Mouse (Mus musculus) hindbrain, embryonic 12.5 days (tissue): ENCODE measurements around the gene Grb14. TPM values are rescaled to one million over a fixed set of nuclear protein-coding genes. Genes with fewer than 3 reads are reported as not detected.

ENCODE experiments used
- ATAC-seq: fragments of 200-750 bp; cut with Nextera tagmentation; 2 replicates; pipeline ENCODE4 v1.8.0; 2017; ENCODE audit warnings: moderate TSS enrichment; ENCODE audit not compliant: low FRiP score
- H3K27ac ChIP-seq: fragments of 300-500 bp; sonication (generic); 2 replicates; pipeline ENCODE4 v1.5.1; 2016; ENCODE audit warnings: mild to moderate bottlenecking
- H3K27me3 ChIP-seq: fragments of 300-500 bp; sonication (generic); 2 replicates; pipeline ENCODE4 v1.6.1; 2016; ENCODE audit warnings: mild to moderate bottlenecking
- H3K36me3 ChIP-seq: fragments of 300-500 bp; sonication (generic); 2 replicates; pipeline ENCODE4 v1.6.1; 2016; ENCODE audit warnings: mild to moderate bottlenecking
- H3K4me1 ChIP-seq: fragments of 300-500 bp; sonication (generic); 2 replicates; pipeline ENCODE4 v1.6.1; 2016
- H3K4me2 ChIP-seq: fragments of 300-500 bp; sonication (generic); replicated peaks from 2 replicates; pipeline ENCODE4 v1.6.1; 2016; ENCODE audit warnings: mild to moderate bottlenecking
- H3K4me3 ChIP-seq: fragments of 300-500 bp; sonication (generic); 2 replicates; pipeline ENCODE4 v1.5.1; 2016; ENCODE audit warnings: mild to moderate bottlenecking
- H3K9ac ChIP-seq: fragments of 300-500 bp; sonication (generic); 2 replicates; pipeline ENCODE4 v1.6.1; 2016; ENCODE audit warnings: mild to moderate bottlenecking, moderate library complexity
- H3K9me3 ChIP-seq: fragments of 300-500 bp; sonication (generic); replicated peaks from 2 replicates; pipeline ENCODE4 v1.6.1; 2016; ENCODE audit warnings: mild to moderate bottlenecking
- WGBS: fragments of 180-500 bp; shearing (Covaris S2); methylation state at CpG from one replicate; pipeline ENCODE4 v1.1.7; 2016; 5-methylcytosine and 5-hydroxymethylcytosine counted together
- polyA plus RNA-seq: library from polyadenylated mRNA; unstranded; fragments of >200 nt; fragmentation: Nextera tagmentation; extraction: Ambion mirVana; gene quantifications from 2 replicates; pipeline ENCODE4 v1.2.1, GENCODE M21; 2016

Grb14 gene
- polyA plus RNA-seq, 1 experiment from 2014 or later = 11.7 TPM

- H3K4me2 ChIP-seq = no peak overlapping the region
- WGBS = 50% methylated on average over 5 of the region's 5 CpGs
Observed at GRCm38 (mm10) chr2:64920879-64921278, 103.9 kb downstream of the Grb14 start.

DNA sequence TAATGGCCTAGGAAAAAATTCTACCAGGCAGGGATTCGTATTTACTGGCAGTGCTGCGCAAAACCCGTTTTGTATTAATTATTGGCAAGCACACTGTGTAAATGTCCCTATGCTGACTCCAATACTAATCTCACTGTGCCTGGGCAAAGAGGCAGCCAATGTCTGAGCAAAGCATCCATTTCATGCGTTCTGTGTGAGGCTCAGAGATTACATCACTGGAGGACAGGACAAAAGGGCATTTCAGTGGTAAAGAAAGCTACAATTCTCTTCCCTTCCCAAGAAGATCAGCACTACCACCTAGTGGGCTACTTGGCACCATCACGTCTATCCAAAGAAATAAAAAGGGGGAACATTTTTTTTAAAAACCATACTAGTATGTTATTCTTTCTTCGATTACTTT, 109.3 kb downstream of the Grb14 start:
- no peaks in the 10 kb centered on the region for H3K4me1 ChIP-seq
- H3K9ac ChIP-seq = no peak overlapping the region
- H3K4me3 ChIP-seq = no peak overlapping the region
- 57% methylated on average over 6 of the region's 6 CpGs for WGBS
- H3K27me3 ChIP-seq = no peaks in the 10 kb centered on the region
- H3K4me2 ChIP-seq = no peak overlapping the region
- H3K27ac ChIP-seq = no peak overlapping the region
- H3K9me3 ChIP-seq = no peaks in the 10 kb centered on the region
- H3K36me3 ChIP-seq = no peaks in the 10 kb centered on the region
- ATAC-seq = peak; percentile 80

More at GRCm38 (mm10) chr2:64920879-64921278, 103.9 kb downstream of the Grb14 start:
- Histone ChIP-seq H3K27ac (no peak overlapping the region), H3K9ac (no peak overlapping the region), H3K27me3 (no peaks in the 10 kb centered on the region), H3K4me3 (no peak overlapping the region), H3K36me3 (no peaks in the 10 kb centered on the region), H3K4me1 (no peaks in the 10 kb centered on the region), H3K9me3 (no peaks in the 10 kb centered on the region)
- no peak for ATAC-seq

GRCm38 (mm10) chr2:64904877-64905276, 119.9 kb downstream of the Grb14 start:
- 91% methylated on average over 5 of the region's 5 CpGs for WGBS
- ATAC-seq = peak; percentile 50; the same call in 1 of the 2 replicates
- no peak overlapping the region for H3K9ac ChIP-seq
- H3K9me3 ChIP-seq = no peaks in the 10 kb centered on the region
- no peaks in the 10 kb centered on the region for H3K36me3 ChIP-seq
- H3K4me1 ChIP-seq = no peaks in the 10 kb centered on the region
- no peak overlapping the region for H3K27ac ChIP-seq
- no peaks in the 10 kb centered on the region for H3K27me3 ChIP-seq
- H3K4me3 ChIP-seq = no peak overlapping the region
- no peak overlapping the region for H3K4me2 ChIP-seq

- no peak overlapping the region for H3K4me2 ChIP-seq
- no peak overlapping the region for H3K4me3 ChIP-seq
- no peaks in the 10 kb centered on the region for H3K9me3 ChIP-seq
- ATAC-seq = no peak
- WGBS = 94% methylated on average over 5 of the region's 5 CpGs
- no peaks in the 10 kb centered on the region for H3K27me3 ChIP-seq
- no peak overlapping the region for H3K27ac ChIP-seq
- H3K4me1 ChIP-seq = no peaks in the 10 kb centered on the region
- no peak overlapping the region for H3K9ac ChIP-seq
- H3K36me3 ChIP-seq = no peaks in the 10 kb centered on the region
Observed at GRCm38 (mm10) chr2:64897844-64898243, 126.9 kb downstream of the Grb14 start.

DNA sequence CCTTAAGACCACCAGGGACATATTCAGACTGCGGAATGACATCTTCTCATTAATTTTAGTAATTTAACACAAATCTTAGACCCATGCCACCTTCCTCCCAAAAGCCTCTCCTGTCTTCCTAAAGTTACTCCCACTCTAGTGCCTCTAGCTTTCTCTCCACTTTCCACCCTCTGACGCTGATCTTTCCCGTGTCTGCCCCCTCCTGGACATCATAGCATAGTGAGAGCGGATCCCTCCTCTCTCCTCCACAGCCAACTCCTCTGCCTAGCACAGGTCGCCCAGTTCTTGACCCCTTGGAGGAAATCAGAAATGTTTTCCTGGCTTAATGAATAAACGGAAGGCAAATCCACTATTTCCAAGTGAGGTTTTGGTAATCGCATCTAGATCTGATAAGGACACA, 131.6 kb downstream of the Grb14 start:
- WGBS = 61% methylated on average over 7 of the region's 7 CpGs

DNA sequence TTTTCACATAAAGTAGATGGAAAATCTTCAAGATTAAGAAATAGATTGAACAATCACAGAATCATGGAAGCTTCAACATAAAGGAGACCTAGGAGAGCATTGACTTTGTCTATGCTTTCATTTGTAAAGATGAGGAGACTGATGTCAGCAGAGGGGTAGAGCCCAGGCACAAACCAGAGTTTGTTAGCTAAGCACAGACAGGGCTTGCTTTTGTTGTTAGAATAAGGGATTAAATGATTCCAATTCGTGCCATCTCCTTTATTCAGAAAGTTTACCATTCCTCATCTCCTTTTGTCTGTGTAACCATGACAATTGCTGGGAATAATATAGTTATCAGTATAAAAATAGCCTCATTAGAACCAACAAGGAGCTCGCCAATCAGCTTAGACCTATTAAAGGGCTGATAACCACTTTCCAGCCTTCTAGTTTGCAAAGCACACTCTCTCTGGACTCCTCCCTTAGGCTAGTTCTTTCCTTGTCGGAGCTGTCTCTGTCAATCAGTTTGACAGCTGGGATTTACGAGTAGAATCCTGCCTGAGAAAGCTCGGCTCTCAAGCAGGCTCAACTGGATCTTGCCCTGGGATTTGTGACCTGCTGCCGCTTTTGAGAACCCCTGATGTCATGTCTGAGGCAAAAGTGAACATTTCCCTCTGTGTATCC, 137.6 kb downstream of the Grb14 start:
- Histone ChIP-seq H3K4me1 (no peaks in the 10 kb centered on the region), H3K9ac (no peak overlapping the region), H3K4me2 (no peak overlapping the region), H3K27me3 (no peaks in the 10 kb centered on the region), H3K27ac (no peak overlapping the region), H3K9me3 (no peaks in the 10 kb centered on the region), H3K36me3 (no peaks in the 10 kb centered on the region), H3K4me3 (no peak overlapping the region)
- ATAC-seq = no peak
- WGBS = 33% methylated on average over 6 of the region's 6 CpGs

More for the DNA sequence above, 131.6 kb downstream of the Grb14 start:
- Histone ChIP-seq H3K4me1 (no peaks in the 10 kb centered on the region), H3K4me3 (no peak overlapping the region), H3K36me3 (no peaks in the 10 kb centered on the region), H3K27ac (no peak overlapping the region), H3K9ac (no peak overlapping the region), H3K9me3 (no peaks in the 10 kb centered on the region), H3K27me3 (no peaks in the 10 kb centered on the region), H3K4me2 (no peak overlapping the region)
- no peak for ATAC-seq

DNA sequence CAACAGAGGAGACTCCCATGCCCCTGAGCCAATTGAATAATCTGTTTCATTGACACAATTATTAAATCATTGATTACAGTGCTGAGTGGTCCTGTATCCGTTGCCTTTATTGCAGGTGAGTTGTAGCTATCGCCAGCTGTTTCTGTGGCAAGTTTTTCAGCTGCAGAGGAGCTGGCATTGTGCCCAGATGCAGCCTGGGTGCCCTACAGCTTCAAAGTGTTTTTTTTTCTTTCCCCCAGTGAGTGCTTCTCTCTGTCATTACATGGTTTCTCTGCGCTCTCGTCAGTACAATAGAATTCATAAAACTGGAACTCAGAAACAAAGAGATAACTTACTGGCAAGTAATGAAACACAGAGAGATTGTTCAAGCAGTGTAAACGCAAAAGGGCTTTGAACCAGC, 139.1 kb downstream of the Grb14 start:
- 48% methylated on average over 5 of the region's 5 CpGs for WGBS
- no peak for ATAC-seq
- no peaks in the 10 kb centered on the region for H3K27me3 ChIP-seq

DNA sequence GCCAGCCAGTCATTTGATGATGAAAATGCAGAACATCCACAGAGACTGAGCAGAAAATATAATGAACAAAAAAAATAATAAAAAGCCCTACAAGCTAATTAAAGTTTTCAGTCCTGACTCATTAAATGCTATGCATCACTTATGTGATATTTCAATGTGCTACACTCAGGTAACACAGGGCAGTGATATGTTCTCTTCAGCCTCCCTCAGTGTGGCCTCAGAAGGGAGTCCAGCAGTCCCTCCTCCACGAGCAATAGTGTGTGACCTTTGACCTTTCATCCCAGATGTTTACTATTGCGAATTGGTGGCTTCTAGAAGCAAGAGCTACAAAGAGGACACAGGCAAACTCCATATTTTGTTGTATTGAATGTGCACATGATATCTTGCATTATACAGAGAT, 146.5 kb downstream of the Grb14 start:
- Histone ChIP-seq H3K4me1 (no peaks in the 10 kb centered on the region), H3K9me3 (no peaks in the 10 kb centered on the region), H3K27ac (no peak overlapping the region), H3K4me3 (no peak overlapping the region), H3K36me3 (no peaks in the 10 kb centered on the region), H3K9ac (no peak overlapping the region), H3K4me2 (no peak overlapping the region), H3K27me3 (no peaks in the 10 kb centered on the region)
- ATAC-seq = no peak
- 43% methylated on average over 2 of the region's 2 CpGs for WGBS

More for the DNA sequence above, 139.1 kb downstream of the Grb14 start:
- Histone ChIP-seq H3K36me3 (no peaks in the 10 kb centered on the region), H3K27ac (no peak overlapping the region), H3K4me3 (no peak overlapping the region), H3K9me3 (no peaks in the 10 kb centered on the region), H3K9ac (no peak overlapping the region), H3K4me1 (no peaks in the 10 kb centered on the region), H3K4me2 (no peak overlapping the region)

Other genes starting within 250 kb of the Grb14 start
- 2.8 and 3.5 TPM in 2 replicates for gene Cobll1, start 214.4 kb upstream of the Grb14 start, polyA plus RNA-seq